Mouse (Mus musculus) stomach, embryonic 16.5 days (tissue): Measurements from ENCODE around the gene Olfr506. TPM values are rescaled to one million over a fixed set of nuclear protein-coding genes. Genes with fewer than 3 reads are reported as not detected.
A peak's percentile ranks its signal among the peaks of the same experiment; 100 is the strongest.
"Not testable (repeated sequence)": the region's sequence is repeated elsewhere in the genome, so short reads cannot be mapped to it uniquely, and the experiment has no call there.

Experiments
- ATAC-seq: fragments of 200-750 bp; cut with Nextera tagmentation; 2 replicates; pipeline ENCODE4 v1.8.0; 2017; ENCODE audit warnings: moderate number of reproducible peaks, moderate TSS enrichment; ENCODE audit not compliant: insufficient read depth, low FRiP score
- H3K27ac ChIP-seq: fragments of 300-500 bp; sonication (generic); 2 replicates; pipeline ENCODE4 v1.5.1; 2014; ENCODE audit warnings: low read length
- H3K27me3 ChIP-seq: fragments of 300-500 bp; sonication (generic); 2 replicates; pipeline ENCODE4 v1.6.1; 2014; ENCODE audit warnings: low read length, control low read depth, mixed read lengths; ENCODE audit not compliant: control insufficient read depth, insufficient read depth
- H3K36me3 ChIP-seq: fragments of 300-500 bp; sonication (generic); 2 replicates; pipeline ENCODE4 v1.6.1; 2014; ENCODE audit warnings: low read length; ENCODE audit not compliant: control insufficient read depth, insufficient read depth
- H3K4me1 ChIP-seq: fragments of 300-500 bp; sonication (generic); 2 replicates; pipeline ENCODE4 v1.6.1; 2014; ENCODE audit warnings: low read length, control low read depth, mixed read lengths; ENCODE audit not compliant: control insufficient read depth, insufficient read depth
- H3K4me2 ChIP-seq: fragments of 300-500 bp; sonication (generic); 2 replicates; pipeline ENCODE4 v1.6.1; 2014; ENCODE audit warnings: low read depth, low read length, mixed read lengths
- H3K4me3 ChIP-seq: fragments of 300-500 bp; sonication (generic); replicated peaks from 2 replicates; pipeline ENCODE4 v1.5.1; 2014; ENCODE audit warnings: mild to moderate bottlenecking, low read length
- H3K9ac ChIP-seq: fragments of 300-500 bp; sonication (generic); 2 replicates; pipeline ENCODE4 v1.6.1; 2014; ENCODE audit warnings: low read length
- H3K9me3 ChIP-seq: fragments of 300-500 bp; sonication (generic); replicated peaks from 2 replicates; pipeline ENCODE4 v1.6.1; 2016; ENCODE audit warnings: low read length, control low read depth; ENCODE audit not compliant: control insufficient read depth
- WGBS: fragments of 180-500 bp; shearing (Covaris S2); extraction: QIAGEN DNeasy Blood & Tissue Kit; methylation state at CpG from one replicate; pipeline ENCODE4 v1.1.7; 2014; 5-methylcytosine and 5-hydroxymethylcytosine counted together
- polyA plus RNA-seq: library from polyadenylated mRNA; unstranded; fragments of >200 nt; fragmentation: Nextera tagmentation; extraction: Ambion mirVana; gene quantifications from 2 replicates; pipeline ENCODE4 v1.2.1, GENCODE M21; 2015

Olfr506 gene
- polyA plus RNA-seq = not detected in 2 replicates

DNA sequence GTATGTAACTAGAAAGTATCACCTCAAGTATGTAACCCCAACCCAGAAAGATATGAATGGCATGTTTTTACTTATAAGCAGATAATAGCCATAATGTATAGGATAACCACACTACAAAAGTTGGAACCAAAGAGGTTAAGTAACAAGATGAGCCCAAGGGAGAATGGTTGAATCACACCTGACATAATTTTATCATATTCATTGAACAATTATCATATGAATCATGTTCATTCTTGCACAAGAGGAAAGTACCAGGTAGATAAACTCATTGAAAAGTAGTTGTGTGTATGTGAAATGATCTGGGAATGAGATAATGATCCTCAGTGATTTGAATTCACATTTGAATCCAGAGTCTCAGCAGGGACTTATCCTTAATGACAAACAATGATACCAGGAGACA, at the start of gene Olfr506:
Gene Olfr506 (plus strand): TSS at position 301 of the 400 bp plus-strand sequence.
- Histone ChIP-seq H3K27me3 (no peaks in the 10 kb centered on the region), H3K4me2 (no peak within 1 kb of the TSS), H3K36me3 (no peaks in the 10 kb centered on the region), H3K9me3 (no peaks in the 10 kb centered on the region), H3K4me1 (no peaks in the 10 kb centered on the region), H3K4me3 (no peak within 1 kb of the TSS), H3K9ac (no peak within 1 kb of the TSS), H3K27ac (no peak within 1 kb of the TSS)
- no peak for ATAC-seq

DNA sequence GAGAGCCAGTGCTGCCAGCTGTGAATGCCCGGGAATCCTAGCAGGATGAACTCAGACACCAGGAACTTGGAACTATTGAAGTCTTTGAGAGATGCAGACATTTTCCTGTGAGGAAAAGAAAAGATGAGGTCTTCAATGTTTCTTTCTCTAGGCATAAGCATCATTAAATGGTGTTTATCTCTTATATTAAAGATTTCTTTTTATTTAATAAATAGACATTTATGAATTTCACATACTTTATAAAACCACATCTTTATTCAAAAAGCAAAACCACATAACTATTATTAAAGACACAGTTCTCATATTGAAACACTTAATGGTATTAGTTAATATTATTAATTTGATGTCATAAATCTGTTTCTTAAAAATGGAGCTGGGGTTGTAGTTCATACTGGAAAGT, 44.9 kb upstream of the Olfr506 start, which contains the start of gene Olfr504:
Gene Olfr504 (minus strand): TSS at position 101 of the 400 bp plus-strand sequence.
- no peak within 1 kb of the TSS for H3K27ac ChIP-seq
- no peaks in the 10 kb centered on the region for H3K9me3 ChIP-seq
- no peaks in the 10 kb centered on the region for H3K36me3 ChIP-seq
- no peak within 1 kb of the TSS for H3K9ac ChIP-seq
- H3K27me3 ChIP-seq = no peaks in the 10 kb centered on the region
- ATAC-seq = no peak
- H3K4me1 ChIP-seq = no peaks in the 10 kb centered on the region
- no peak within 1 kb of the TSS for H3K4me2 ChIP-seq
- 85% methylated on average over 1 of the region's 1 CpGs for WGBS
- H3K4me3 ChIP-seq = no peak within 1 kb of the TSS

DNA sequence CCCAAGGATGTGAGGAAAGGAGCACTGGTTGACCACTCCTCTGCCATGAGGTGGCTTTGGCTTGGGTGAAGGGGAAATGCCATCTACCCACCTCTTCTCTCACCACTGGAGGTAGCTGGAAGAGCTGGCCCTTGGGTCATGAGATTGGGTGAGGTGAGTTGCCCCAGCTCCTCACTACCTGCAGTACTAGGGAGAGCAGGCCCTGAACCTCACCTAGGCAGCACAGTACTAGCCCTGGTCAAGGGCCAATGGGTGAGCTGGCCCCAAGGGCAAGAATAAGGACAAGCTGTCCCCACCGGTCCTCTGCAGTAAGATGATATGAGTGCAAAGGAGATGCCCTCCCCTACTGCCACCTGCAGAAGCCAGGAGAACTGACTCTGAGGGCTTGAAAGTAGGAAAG, 20.8 kb upstream of the Olfr506 start:
- Histone ChIP-seq H3K27me3 (no peaks in the 10 kb centered on the region), H3K4me3 (no peak overlapping the region), H3K4me1 (no peaks in the 10 kb centered on the region), H3K27ac (no peak overlapping the region), H3K4me2 (no peak overlapping the region), H3K36me3 (no peaks in the 10 kb centered on the region), H3K9me3 (no peaks in the 10 kb centered on the region), H3K9ac (no peak overlapping the region)
- ATAC-seq = no peak; the same call in 1 of the 2 replicates
- WGBS = 100% methylated on average over 1 of the region's 1 CpGs

DNA sequence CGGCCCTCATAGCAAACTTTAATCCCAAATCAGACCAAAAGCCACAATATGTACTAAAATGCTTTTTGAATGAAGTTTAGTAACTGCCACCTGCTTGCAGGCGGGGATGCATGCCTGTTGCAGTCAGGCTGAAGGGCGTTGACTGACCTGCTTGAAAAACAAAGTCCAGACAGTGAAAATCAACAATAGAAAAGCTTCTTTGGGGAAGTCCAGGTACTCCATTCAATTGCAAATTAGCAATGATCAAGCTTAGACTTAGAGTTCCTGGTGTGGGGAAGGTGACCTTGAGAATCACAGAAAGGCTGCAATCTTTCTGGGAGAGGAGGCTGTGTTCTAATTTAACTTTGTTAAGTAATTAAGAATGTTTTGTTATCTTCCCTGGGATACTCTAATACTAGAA, 8.7 kb upstream of the Olfr506 start:
- ATAC-seq, H3K9ac ChIP-seq, H3K27me3 ChIP-seq, H3K4me3 ChIP-seq, H3K27ac ChIP-seq, H3K4me1 ChIP-seq, H3K36me3 ChIP-seq, H3K9me3 ChIP-seq, H3K4me2 ChIP-seq: not testable (repeated sequence)
- WGBS = 75% methylated on average over 3 of the region's 3 CpGs

DNA sequence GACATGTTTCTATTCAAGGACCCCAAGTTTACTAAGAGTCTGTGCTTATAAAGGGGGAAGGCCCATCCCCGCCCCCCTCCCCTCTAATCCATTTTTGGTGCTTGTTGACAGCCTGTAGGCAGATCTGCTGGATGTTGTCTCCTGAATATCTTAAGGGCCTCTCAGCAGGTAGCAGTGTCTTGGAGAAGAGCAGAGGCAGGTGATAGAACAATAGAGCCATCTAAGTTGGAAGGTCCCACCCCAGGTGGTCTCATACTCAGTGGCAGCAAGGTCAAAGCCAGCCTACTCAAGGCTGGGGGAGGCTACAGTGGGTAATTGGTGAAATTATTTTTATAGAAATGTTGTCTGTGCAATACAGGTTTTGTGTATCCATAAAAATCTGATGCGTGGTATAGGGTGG, 3.5 kb downstream of the Olfr506 start:
- 89% methylated on average over 2 of the region's 2 CpGs for WGBS

DNA sequence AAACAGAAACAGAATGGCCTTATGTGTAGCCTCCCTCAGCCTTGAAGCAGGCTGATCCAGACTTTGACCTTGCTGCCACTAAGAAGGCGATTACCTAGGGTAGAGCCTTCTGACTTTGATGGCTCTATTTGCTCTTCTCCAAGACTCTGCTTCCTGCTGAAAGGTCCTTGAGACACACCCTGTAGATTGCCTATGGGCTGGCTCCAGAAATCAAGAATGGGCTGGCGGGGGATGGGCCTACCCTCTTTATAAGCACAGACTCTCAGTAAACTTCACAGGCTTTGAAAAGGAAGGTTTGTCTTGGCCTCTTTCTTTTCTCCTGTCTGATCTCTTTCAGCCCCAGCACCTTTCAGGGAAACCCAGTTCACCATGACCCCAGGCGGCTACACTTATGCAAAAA, 6.2 kb downstream of the Olfr506 start:
- H3K27me3 ChIP-seq, H3K36me3 ChIP-seq, H3K9me3 ChIP-seq, H3K4me3 ChIP-seq, H3K27ac ChIP-seq, H3K9ac ChIP-seq, H3K4me2 ChIP-seq, H3K4me1 ChIP-seq: not testable (repeated sequence)
- peak; percentile 44; the same call in 1 of the 2 replicates for ATAC-seq
- 43% methylated on average over 3 of the region's 3 CpGs for WGBS

More for the DNA sequence above, 3.5 kb downstream of the Olfr506 start:
- no peaks in the 10 kb centered on the region for H3K27me3 ChIP-seq
- H3K4me2 ChIP-seq = no peak overlapping the region
- ATAC-seq = no peak
- no peak overlapping the region for H3K27ac ChIP-seq
- no peak overlapping the region for H3K4me3 ChIP-seq
- no peaks in the 10 kb centered on the region for H3K36me3 ChIP-seq
- no peaks in the 10 kb centered on the region for H3K4me1 ChIP-seq
- no peak overlapping the region for H3K9ac ChIP-seq
- H3K9me3 ChIP-seq = no peaks in the 10 kb centered on the region

DNA sequence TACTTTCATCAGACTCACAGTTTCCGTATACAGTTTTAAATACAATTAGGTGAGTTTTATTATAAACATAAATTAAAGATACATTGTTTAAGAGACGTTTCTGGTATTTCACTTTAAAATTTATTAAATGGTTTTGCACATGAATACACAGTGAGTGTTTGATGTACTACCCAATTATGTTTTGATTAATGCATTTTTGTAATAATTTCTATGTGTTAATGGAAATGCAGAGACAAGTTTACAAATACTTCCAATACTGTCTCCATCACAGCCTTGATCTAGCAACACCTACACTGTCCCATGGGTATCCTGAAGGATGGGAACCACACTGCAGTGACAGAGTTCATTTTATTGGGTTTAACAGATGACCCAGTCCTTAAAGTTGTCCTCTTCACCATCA, 10.9 kb downstream of the Olfr506 start, which contains the start of gene Olfr507:
Gene Olfr507 (plus strand): TSS at position 301 of the 400 bp plus-strand sequence.
- H3K27ac ChIP-seq = no peak within 1 kb of the TSS
- H3K27me3 ChIP-seq = no peaks in the 10 kb centered on the region
- H3K4me3 ChIP-seq = no peak within 1 kb of the TSS
- no peak within 1 kb of the TSS for H3K4me2 ChIP-seq
- 71% methylated on average over 2 of the region's 2 CpGs for WGBS
- no peak within 1 kb of the TSS for H3K9ac ChIP-seq
- ATAC-seq = no peak
- no peaks in the 10 kb centered on the region for H3K36me3 ChIP-seq
- no peaks in the 10 kb centered on the region for H3K4me1 ChIP-seq
- no peaks in the 10 kb centered on the region for H3K9me3 ChIP-seq

DNA sequence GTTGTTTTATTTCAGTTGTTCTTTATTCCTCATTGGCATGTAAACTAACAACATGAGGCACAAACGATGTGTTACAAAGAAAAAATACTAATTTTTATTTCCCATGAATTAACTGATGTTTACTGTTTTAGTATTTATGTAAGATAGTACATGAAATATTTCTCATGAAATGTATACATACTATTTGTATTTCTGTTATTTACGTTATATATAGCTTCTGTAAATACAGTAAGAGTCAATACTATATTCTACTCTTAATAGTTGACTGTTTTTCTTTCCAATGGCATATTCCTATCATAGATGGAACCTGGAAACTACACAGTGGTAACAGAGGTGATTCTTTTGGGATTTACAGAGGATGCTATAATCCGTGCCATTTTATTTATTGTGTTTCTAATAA, 19.1 kb downstream of the Olfr506 start, which contains the start of gene Olfr508:
Gene Olfr508 (plus strand): TSS at position 301 of the 400 bp plus-strand sequence.
- H3K4me1 ChIP-seq = no peaks in the 10 kb centered on the region
- no peak within 1 kb of the TSS for H3K4me3 ChIP-seq
- no peak within 1 kb of the TSS for H3K9ac ChIP-seq
- 82% methylated on average over 3 of the region's 3 CpGs for WGBS
- no peak for ATAC-seq
- H3K27me3 ChIP-seq = no peaks in the 10 kb centered on the region
- H3K36me3 ChIP-seq = no peaks in the 10 kb centered on the region
- H3K4me2 ChIP-seq = no peak within 1 kb of the TSS
- H3K9me3 ChIP-seq = no peaks in the 10 kb centered on the region
- H3K27ac ChIP-seq = no peak within 1 kb of the TSS

DNA sequence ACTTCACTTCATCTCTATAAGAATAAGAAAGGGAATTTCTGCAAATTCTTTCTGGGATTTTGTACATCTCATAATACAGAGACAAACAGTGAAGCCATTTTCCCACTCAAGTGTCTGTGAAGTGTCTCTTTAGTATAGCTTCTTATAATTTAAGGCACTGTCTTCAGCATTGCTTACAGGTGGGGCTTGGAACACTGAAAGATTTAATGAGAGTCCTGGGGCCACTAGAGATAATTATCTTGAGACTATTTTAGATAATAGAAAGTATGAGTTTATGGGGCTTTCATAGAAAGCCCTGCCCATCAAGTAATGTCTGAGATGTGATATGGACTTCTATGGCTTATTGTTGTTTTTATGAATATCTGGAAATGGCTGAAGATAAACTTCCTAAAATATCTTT, 41.2 kb downstream of the Olfr506 start, which contains the start of gene Olfr509:
Gene Olfr509 (minus strand): TSS at position 101 of the 400 bp plus-strand sequence.
- Histone ChIP-seq H3K9me3 (no peaks in the 10 kb centered on the region), H3K27me3 (no peaks in the 10 kb centered on the region), H3K27ac (no peak within 1 kb of the TSS), H3K4me3 (no peak within 1 kb of the TSS), H3K36me3 (no peaks in the 10 kb centered on the region), H3K4me2 (no peak within 1 kb of the TSS), H3K9ac (no peak within 1 kb of the TSS), H3K4me1 (no peaks in the 10 kb centered on the region)
- ATAC-seq = no peak
